Mouse (Mus musculus) intestine, embryonic 15.5 days (tissue): ENCODE measurements around the gene Ect2. TPM values are rescaled to one million over a fixed set of nuclear protein-coding genes. Genes with fewer than 3 reads are reported as not detected.

Source experiments
- ATAC-seq: fragments of 200-750 bp; cut with Nextera tagmentation; 2 replicates; pipeline ENCODE4 v1.8.0; 2017; ENCODE audit warnings: moderate TSS enrichment, moderate library complexity
- H3K27ac ChIP-seq: fragments of 300-500 bp; sonication (generic); 2 replicates; pipeline ENCODE4 v1.5.1; 2015; ENCODE audit warnings: mild to moderate bottlenecking, inconsistent platforms
- H3K27me3 ChIP-seq: fragments of 300-500 bp; sonication (generic); replicated peaks from 2 replicates; pipeline ENCODE4 v1.6.1; 2015; ENCODE audit warnings: inconsistent platforms
- H3K36me3 ChIP-seq: fragments of 300-500 bp; sonication (generic); 2 replicates; pipeline ENCODE4 v1.6.1; 2015; ENCODE audit warnings: inconsistent platforms
- H3K4me1 ChIP-seq: fragments of 300-500 bp; sonication (generic); replicated peaks from 2 replicates; pipeline ENCODE4 v1.6.1; 2015; ENCODE audit warnings: inconsistent platforms
- H3K4me2 ChIP-seq: fragments of 300-500 bp; sonication (generic); replicated peaks from 2 replicates; pipeline ENCODE4 v1.6.1; 2015; ENCODE audit warnings: mild to moderate bottlenecking, inconsistent platforms
- H3K4me3 ChIP-seq: fragments of 300-500 bp; sonication (generic); replicated peaks from 2 replicates; pipeline ENCODE4 v1.5.1; 2015; ENCODE audit warnings: inconsistent platforms
- H3K9ac ChIP-seq: fragments of 300-500 bp; sonication (generic); 2 replicates; pipeline ENCODE4 v1.6.1; 2015; ENCODE audit warnings: inconsistent platforms
- H3K9me3 ChIP-seq: fragments of 300-500 bp; sonication (generic); 2 replicates; pipeline ENCODE4 v1.6.1; 2016; ENCODE audit warnings: inconsistent platforms
- WGBS: fragments of 180-500 bp; shearing (Covaris S2); methylation state at CpG from one replicate; pipeline ENCODE4 v1.1.7; 2015; 5-methylcytosine and 5-hydroxymethylcytosine counted together
- polyA plus RNA-seq: library from polyadenylated mRNA; unstranded; fragments of >200 nt; fragmentation: Nextera tagmentation; extraction: Ambion mirVana; gene quantifications from 2 replicates; pipeline ENCODE4 v1.2.1, GENCODE M21; 2015

The Ect2 gene
- polyA plus RNA-seq, 1 experiment from 2014 or later, result 52.5 TPM

GRCm38 (mm10) chr3:27183601-27184175 is 30.0 kb upstream of the Ect2 start:
- H3K27me3 ChIP-seq, result no peaks in the 10 kb centered on the region
- H3K9me3 ChIP-seq, result no peaks in the 10 kb centered on the region
- peak overlapping the region; percentile 59 for H3K9ac ChIP-seq
- 0 out of 2 replicates have a peak overlapping the region, but pooled peaks have one; percentile 0 for H3K27ac ChIP-seq
- peak overlapping the region; percentile 65 for H3K4me3 ChIP-seq
- WGBS, result 12% methylated on average over 19 of the region's 19 CpGs
- ATAC-seq, result no peak
- H3K4me2 ChIP-seq, result peak overlapping the region; percentile 96
- no peaks in the 10 kb centered on the region; the same call in 1 of the 2 replicates for H3K4me1 ChIP-seq
- no peaks in the 10 kb centered on the region for H3K36me3 ChIP-seq

- peak within 1 kb of the TSS; percentile 48; the same call in 1 of the 2 replicates for H3K27ac ChIP-seq
- H3K9me3 ChIP-seq, result no peaks in the 10 kb centered on the region
- under 1% methylated on average over 54 of the region's 54 CpGs for WGBS
- peak within 1 kb of the TSS; percentile 59 for H3K9ac ChIP-seq
- no peaks in the 10 kb centered on the region for H3K36me3 ChIP-seq
- H3K4me3 ChIP-seq, result peak within 1 kb of the TSS; percentile 65
- peak; percentile 98 for ATAC-seq
- H3K4me2 ChIP-seq, result peak within 1 kb of the TSS; percentile 96
- no peaks in the 10 kb centered on the region for H3K27me3 ChIP-seq
- H3K4me1 ChIP-seq, result no peaks in the 10 kb centered on the region; the same call in 1 of the 2 replicates
These were observed 29.3 kb upstream of the Ect2 start, which contains the start of gene Nceh1 for GRCm38 (mm10) chr3:27182733-27183600. Gene Nceh1 (plus strand): TSS chr3:27182965.

GRCm38 (mm10) chr3:27179711-27180110 is 26.0 kb upstream of the Ect2 start:
- H3K36me3 ChIP-seq, result no peaks in the 10 kb centered on the region
- no peak overlapping the region for H3K27ac ChIP-seq
- no peak for ATAC-seq
- no peak overlapping the region for H3K4me2 ChIP-seq
- no peak overlapping the region for H3K4me3 ChIP-seq
- no peaks in the 10 kb centered on the region; the same call in 1 of the 2 replicates for H3K4me1 ChIP-seq
- no peak overlapping the region for H3K9ac ChIP-seq
- H3K9me3 ChIP-seq, result no peaks in the 10 kb centered on the region
- no peaks in the 10 kb centered on the region for H3K27me3 ChIP-seq
- 75% methylated on average over 8 of the region's 8 CpGs for WGBS

DNA sequence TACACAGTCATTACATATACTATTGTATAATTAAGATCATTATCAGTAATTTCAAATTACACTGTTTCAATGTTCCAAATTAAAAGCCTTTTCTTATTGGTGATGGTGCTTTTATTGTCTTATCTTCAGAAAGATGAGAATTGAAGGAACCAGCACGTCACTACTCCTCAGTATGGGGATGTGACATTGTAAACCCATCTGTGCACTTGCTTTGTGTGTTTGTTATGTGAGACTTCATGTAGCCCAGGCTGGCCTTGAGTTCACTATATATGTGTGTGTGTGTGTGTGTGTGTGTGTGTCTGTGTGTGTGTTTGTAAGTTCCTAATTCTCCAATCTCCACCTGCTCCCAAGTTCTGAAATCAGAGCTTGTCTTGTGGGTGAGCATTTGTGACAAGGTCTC is 16.6 kb upstream of the Ect2 start:
- ATAC-seq, result no peak
- H3K27ac ChIP-seq, result no peak overlapping the region
- no peak overlapping the region for H3K9ac ChIP-seq
- no peaks in the 10 kb centered on the region for H3K27me3 ChIP-seq
- H3K4me1 ChIP-seq, result no peaks in the 10 kb centered on the region
- H3K36me3 ChIP-seq, result no peaks in the 10 kb centered on the region
- H3K4me3 ChIP-seq, result no peak overlapping the region
- no peaks in the 10 kb centered on the region for H3K9me3 ChIP-seq
- no peak overlapping the region for H3K4me2 ChIP-seq
- 69% methylated on average over 1 of the region's 1 CpGs for WGBS

DNA sequence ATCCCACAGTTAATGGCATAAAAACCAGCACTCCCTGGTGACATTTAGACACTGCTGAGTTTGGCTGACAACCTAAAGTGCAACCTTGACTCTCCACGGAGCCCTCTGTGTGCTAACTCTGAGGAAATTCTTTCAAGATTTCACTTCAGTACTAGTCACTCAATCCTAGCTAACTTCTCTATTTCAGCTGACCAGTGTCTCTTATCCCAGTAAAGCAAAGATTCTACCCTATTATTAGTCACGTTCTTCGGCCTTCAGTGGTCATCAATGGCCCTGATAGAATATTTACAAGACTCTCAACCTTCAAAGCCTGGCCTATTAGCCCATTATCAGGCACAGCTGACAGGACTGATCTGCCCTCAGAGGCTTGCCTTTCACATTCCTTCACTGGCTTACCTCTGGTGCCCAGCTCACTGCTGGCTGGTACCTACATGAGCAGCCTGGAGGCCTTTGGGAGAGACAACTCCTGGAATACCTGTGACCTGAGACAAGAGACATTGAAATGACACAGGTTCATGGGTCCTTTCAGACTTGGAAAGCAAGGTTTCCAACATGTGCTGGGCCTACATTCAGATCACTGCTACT is 11.9 kb upstream of the Ect2 start:
- no peak overlapping the region for H3K27ac ChIP-seq
- no peak overlapping the region for H3K9ac ChIP-seq
- H3K4me1 ChIP-seq, result no peaks in the 10 kb centered on the region
- 86% methylated on average over 3 of the region's 3 CpGs for WGBS
- no peak overlapping the region for H3K4me2 ChIP-seq
- no peak overlapping the region for H3K4me3 ChIP-seq
- no peaks in the 10 kb centered on the region for H3K36me3 ChIP-seq
- H3K9me3 ChIP-seq, result no peaks in the 10 kb centered on the region
- no peak for ATAC-seq
- no peaks in the 10 kb centered on the region for H3K27me3 ChIP-seq

GRCm38 (mm10) chr3:27162410-27162804 is 8.7 kb upstream of the Ect2 start:
- Histone ChIP-seq H3K9ac (no peak overlapping the region), H3K4me2 (no peak overlapping the region), H3K9me3 (no peaks in the 10 kb centered on the region), H3K4me1 (no peaks in the 10 kb centered on the region), H3K4me3 (no peak overlapping the region), H3K27ac (no peak overlapping the region), H3K36me3 (no peaks in the 10 kb centered on the region), H3K27me3 (no peaks in the 10 kb centered on the region)
- 58% methylated on average over 2 of the region's 2 CpGs for WGBS
- ATAC-seq, result peak; percentile 78

DNA sequence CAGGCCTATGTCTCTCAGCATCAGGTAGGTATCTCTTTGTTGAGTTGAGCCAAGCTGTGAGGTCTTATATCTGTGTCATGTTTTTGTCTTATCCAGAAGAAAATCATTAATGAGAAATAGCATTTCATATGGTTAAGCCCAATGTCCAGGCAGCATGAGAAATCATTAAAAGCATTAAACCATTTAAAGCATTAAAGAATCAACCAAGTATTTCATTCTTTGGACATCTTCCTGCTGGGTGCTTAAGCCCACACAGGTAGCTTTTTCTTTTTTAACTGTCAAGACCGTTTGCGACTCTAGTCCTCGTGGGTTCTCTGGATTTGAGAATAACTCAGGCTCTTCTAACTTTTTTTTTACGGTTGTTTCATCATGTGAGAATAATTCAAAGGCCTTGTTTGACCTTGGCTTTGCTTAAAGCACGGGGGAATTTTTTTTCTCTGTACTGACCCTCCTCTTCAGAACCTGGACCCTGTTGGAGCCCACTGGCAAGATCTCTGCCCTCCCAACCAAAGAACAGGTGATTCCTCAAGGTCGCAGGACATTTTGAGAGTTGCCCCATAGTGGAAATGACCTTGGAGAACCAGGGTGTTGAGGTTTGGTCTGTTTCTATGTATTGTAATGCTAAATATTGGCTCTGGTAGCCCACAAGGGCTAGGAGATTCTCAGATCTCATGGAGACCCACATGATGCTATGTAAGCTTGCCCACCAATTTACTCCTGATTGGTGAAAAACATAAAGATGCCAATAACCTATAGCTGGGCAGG is 8.1 kb upstream of the Ect2 start:
- WGBS, result 75% methylated on average over 6 of the region's 6 CpGs
- peak; percentile 4; the same call in 1 of the 2 replicates for ATAC-seq

DNA sequence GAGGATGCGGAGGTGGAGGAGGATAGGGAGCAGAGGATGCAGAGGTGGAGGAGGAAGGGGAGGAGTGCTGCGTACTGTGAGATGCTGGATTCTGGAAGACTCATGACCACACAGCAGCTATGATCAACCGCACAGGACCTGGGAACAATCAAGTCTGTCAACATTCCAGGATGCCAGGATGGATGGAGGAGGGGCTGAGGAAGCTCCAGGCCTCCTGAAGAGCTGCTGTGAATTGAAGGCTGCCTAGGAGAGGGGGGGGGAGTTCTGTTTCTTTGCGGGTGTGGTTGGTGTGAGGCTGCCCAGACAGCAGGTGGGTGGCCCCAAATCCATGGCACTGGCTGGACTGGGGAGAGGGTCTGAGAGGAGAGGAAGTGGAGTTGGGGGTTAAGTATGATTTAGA is 5.2 kb upstream of the Ect2 start:
- H3K9me3 ChIP-seq, result no peaks in the 10 kb centered on the region
- no peak overlapping the region for H3K4me3 ChIP-seq
- ATAC-seq, result no peak
- WGBS, result 32% methylated on average over 4 of the region's 4 CpGs
- H3K27ac ChIP-seq, result no peak overlapping the region
- H3K36me3 ChIP-seq, result no peaks in the 10 kb centered on the region
- H3K4me2 ChIP-seq, result no peak overlapping the region
- H3K4me1 ChIP-seq, result 0 out of 2 replicates have a peak, but pooled peaks cover 3% of the 10 kb centered on the region
- H3K9ac ChIP-seq, result no peak overlapping the region
- no peaks in the 10 kb centered on the region for H3K27me3 ChIP-seq

More for the DNA sequence above, 8.1 kb upstream of the Ect2 start:
- no peak overlapping the region for H3K9ac ChIP-seq
- H3K36me3 ChIP-seq, result no peaks in the 10 kb centered on the region
- no peak overlapping the region for H3K27ac ChIP-seq
- H3K4me2 ChIP-seq, result no peak overlapping the region
- H3K9me3 ChIP-seq, result no peaks in the 10 kb centered on the region
- H3K27me3 ChIP-seq, result no peaks in the 10 kb centered on the region
- H3K4me3 ChIP-seq, result no peak overlapping the region
- H3K4me1 ChIP-seq, result no peaks in the 10 kb centered on the region

DNA sequence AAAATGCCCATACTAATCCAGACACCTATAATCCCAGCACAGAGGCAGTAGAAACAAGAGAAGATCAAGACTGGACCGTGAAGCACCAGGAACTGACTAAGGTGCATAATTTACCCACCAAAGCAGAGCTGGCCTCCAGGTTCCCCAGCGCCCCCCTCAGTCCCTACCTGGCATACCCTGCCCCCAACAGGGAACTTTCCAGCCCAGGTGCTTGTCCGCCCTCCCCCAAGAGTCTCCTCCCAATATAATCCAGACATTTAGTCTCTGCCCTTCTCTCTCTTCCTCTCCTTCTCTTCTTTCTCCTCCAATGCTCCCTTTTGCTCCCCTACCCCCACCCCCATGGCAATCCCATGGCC is 2.9 kb upstream of the Ect2 start:
- WGBS, result 51% methylated on average over 3 of the region's 3 CpGs
- no peaks in the 10 kb centered on the region for H3K9me3 ChIP-seq
- H3K27ac ChIP-seq, result peak overlapping the region; percentile 80

DNA sequence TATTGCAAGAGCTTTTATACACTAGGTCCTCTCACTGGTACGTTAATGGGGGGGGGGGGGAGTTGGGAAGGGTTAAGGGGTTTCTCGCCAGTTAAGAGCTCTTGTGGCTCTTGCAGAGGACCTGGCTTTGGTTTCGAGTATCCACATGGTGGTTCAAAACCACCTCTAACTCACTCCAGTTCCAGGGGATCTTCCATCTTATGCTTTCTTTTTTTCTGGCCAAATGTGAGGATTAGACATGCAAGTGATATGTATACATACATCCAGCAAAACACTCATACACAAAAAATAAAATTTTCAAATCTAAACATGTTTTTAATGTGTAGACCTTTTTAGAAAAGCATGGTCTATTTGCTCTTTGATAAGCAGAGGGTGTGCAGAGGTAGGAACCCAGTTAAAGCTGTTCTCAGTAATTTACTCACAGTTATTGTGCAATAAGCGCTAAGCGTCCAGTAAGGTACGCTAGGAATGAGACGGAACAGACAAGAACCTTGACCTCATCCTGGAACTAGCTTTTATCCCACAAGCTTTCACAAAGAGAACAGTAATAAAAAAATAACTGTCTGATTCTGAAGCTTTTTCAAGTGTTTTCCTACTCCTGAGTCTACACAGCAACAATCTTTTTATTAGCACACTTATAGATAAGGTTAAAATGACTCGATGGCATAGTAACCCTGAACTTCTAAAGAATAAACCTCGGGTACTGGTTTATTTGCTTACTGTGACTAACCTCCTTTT is 2.3 kb upstream of the Ect2 start:
- H3K27ac ChIP-seq, result peak overlapping the region; percentile 80
- peak; percentile 51 for ATAC-seq
- no peak overlapping the region for H3K9ac ChIP-seq
- no peaks in the 10 kb centered on the region for H3K36me3 ChIP-seq
- 0 out of 2 replicates have a peak, but pooled peaks cover 7% of the 10 kb centered on the region for H3K4me1 ChIP-seq
- no peaks in the 10 kb centered on the region for H3K9me3 ChIP-seq
- H3K4me2 ChIP-seq, result no peak overlapping the region
- no peaks in the 10 kb centered on the region for H3K27me3 ChIP-seq
- WGBS, result 45% methylated on average over 9 of the region's 9 CpGs
- H3K4me3 ChIP-seq, result no peak overlapping the region

More for the DNA sequence above, 2.9 kb upstream of the Ect2 start:
- ATAC-seq, result no peak
- Histone ChIP-seq H3K27me3 (no peaks in the 10 kb centered on the region), H3K4me3 (no peak overlapping the region), H3K36me3 (no peaks in the 10 kb centered on the region), H3K4me2 (no peak overlapping the region), H3K9ac (no peak overlapping the region), H3K4me1 (0 out of 2 replicates have a peak, but pooled peaks cover 7% of the 10 kb centered on the region)

GRCm38 (mm10) chr3:27155051-27155855 is 1.6 kb upstream of the Ect2 start:
- H3K9me3 ChIP-seq, result no peaks in the 10 kb centered on the region
- 0 out of 2 replicates have a peak, but pooled peaks cover under 1% of the 10 kb centered on the region for H3K36me3 ChIP-seq
- H3K4me3 ChIP-seq, result no peak overlapping the region
- ATAC-seq, result peak; percentile 46
- no peak overlapping the region for H3K9ac ChIP-seq
- H3K27ac ChIP-seq, result peak overlapping the region; percentile 48
- H3K4me2 ChIP-seq, result 0 out of 2 replicates have a peak overlapping the region, but pooled peaks have one; percentile 7
- no peaks in the 10 kb centered on the region for H3K27me3 ChIP-seq
- 0 out of 2 replicates have a peak, but pooled peaks cover 7% of the 10 kb centered on the region for H3K4me1 ChIP-seq
- WGBS, result 19% methylated on average over 6 of the region's 6 CpGs
